Mouse (Mus musculus): ENCODE results near the gene Capn15. TPM values are rescaled to one million over a fixed set of nuclear protein-coding genes. Genes with fewer than 3 reads are reported as not detected.
A peak's percentile ranks its signal among the peaks of the same experiment; 100 is the strongest.

Gene Capn15
- total and polyA plus RNA-seq, 3 experiments: 5.6 to 16.2 TPM; not detected in 1

- DNase-seq (ENCODE audit: low read depth, low spot score): no peak
- TF ChIP-seq MAX (IDR thresholded peaks at IDR 0.05; ENCODE audit: low read length) (no peak), GATA1 (IDR thresholded peaks at IDR 0.05; ENCODE audit: low read depth, low read length) (no peak), USF1 (IDR thresholded peaks at IDR 0.05; ENCODE audit: low read depth, low read length) (no peak)
- H3K27ac ChIP-seq (ENCODE audit: control insufficient read depth, low read depth, low read length): no peak overlapping the region
Observed at GRCm38 (mm10) chr17:25979829-25980738, 5.5 kb downstream of the Capn15 start.

GRCm38 (mm10) chr17:25970954-25971707 is 14.5 kb downstream of the Capn15 start:
- no peak for TF ChIP-seq ZC3H11A (IDR thresholded peaks at IDR 0.05; ENCODE audit: low read depth, low read length)
- TF ChIP-seq ZNF384 (IDR thresholded peaks at IDR 0.05; ENCODE audit: low read depth, low read length): peak; percentile 70
- H3K27me3 ChIP-seq (ENCODE audit: control insufficient read depth in 1 of 2, insufficient read depth in 2 of 2, low read length in 2 of 2): no peaks in the 10 kb centered on the region
- DNase-seq (ENCODE audit: low read depth, low spot score): no peak
- H3K27ac ChIP-seq (ENCODE audit: control insufficient read depth, low read depth, low read length): no peak overlapping the region
- H3K36me3 ChIP-seq (ENCODE audit: control insufficient read depth in 1 of 2, insufficient read depth in 2 of 2, low read length in 2 of 2): no peaks in the 10 kb centered on the region; a peak in 1 of 4 replicates
- H3K9me3 ChIP-seq (replicated peaks; ENCODE audit: insufficient read depth, low read length): no peaks in the 10 kb centered on the region
- H3K9ac ChIP-seq (ENCODE audit: control insufficient read depth, low read depth, low read length, poor library complexity, severe bottlenecking): no peak overlapping the region; the same call in 1 of the 2 replicates
- no peaks in the 10 kb centered on the region; the same call in 1 of the 2 replicates for H3K79me2 ChIP-seq (ENCODE audit: control insufficient read depth, insufficient read depth, low read length, poor library complexity)
- peaks cover 2 to 6% of the 10 kb centered on the region in 2 experiments; a peak in 1 of 4 replicates for H3K4me1 ChIP-seq (ENCODE audit: control insufficient read depth in 1 of 2, insufficient read depth in 2 of 2, low read length in 2 of 2)
- H3K4me3 ChIP-seq (ENCODE audit: control insufficient read depth in 1 of 2, insufficient read depth in 1 of 2, low read depth in 2 of 2, low read length in 2 of 2): no peak overlapping the region

More at GRCm38 (mm10) chr17:25979829-25980738, 5.5 kb downstream of the Capn15 start:
- Histone ChIP-seq H3K4me1 (ENCODE audit: control insufficient read depth in 1 of 2, insufficient read depth in 2 of 2, low read length in 2 of 2) (peaks cover 6 to 16% of the 10 kb centered on the region in 2 experiments; a peak in 3 of 4 replicates), H3K9ac (ENCODE audit: control insufficient read depth, low read depth, low read length, poor library complexity, severe bottlenecking) (no peak overlapping the region), H3K36me3 (ENCODE audit: control insufficient read depth in 1 of 2, insufficient read depth in 2 of 2, low read length in 2 of 2) (peaks cover 0 to 13% of the 10 kb centered on the region in 2 experiments; a peak in 2 of 4 replicates), H3K4me3 (ENCODE audit: control insufficient read depth in 1 of 2, insufficient read depth in 1 of 2, low read depth in 2 of 2, low read length in 2 of 2) (no peak overlapping the region), H3K79me2 (ENCODE audit: control insufficient read depth, insufficient read depth, low read length, poor library complexity) (peaks cover 30% of the 10 kb centered on the region), H3K27me3 (ENCODE audit: control insufficient read depth in 1 of 2, insufficient read depth in 2 of 2, low read length in 2 of 2) (no peaks in the 10 kb centered on the region), H3K9me3 (replicated peaks; ENCODE audit: insufficient read depth, low read length) (no peaks in the 10 kb centered on the region)

- H3K36me3 ChIP-seq (ENCODE audit: control insufficient read depth in 1 of 2, insufficient read depth in 2 of 2, low read length in 2 of 2): no peaks in the 10 kb centered on the region; a peak in 1 of 4 replicates
- no peaks in the 10 kb centered on the region; the same call in 1 of the 2 replicates for H3K79me2 ChIP-seq (ENCODE audit: control insufficient read depth, insufficient read depth, low read length, poor library complexity)
- DNase-seq (ENCODE audit: low read depth, low spot score): no peak
- no peak overlapping the region for H3K27ac ChIP-seq (ENCODE audit: control insufficient read depth, low read depth, low read length)
- H3K9ac ChIP-seq (ENCODE audit: control insufficient read depth, low read depth, low read length, poor library complexity, severe bottlenecking): no peak overlapping the region
- H3K4me3 ChIP-seq (ENCODE audit: control insufficient read depth in 1 of 2, insufficient read depth in 1 of 2, low read depth in 2 of 2, low read length in 2 of 2): no peak overlapping the region
- TF ChIP-seq CTCF (IDR thresholded peaks at IDR 0.05 in 2 of 3, conservative IDR thresholded peaks at IDR 0.05 in 1 of 3; ENCODE audit: control insufficient read depth in 1 of 3, insufficient read depth in 1 of 3, low read depth in 2 of 3, low read length in 3 of 3, poor library complexity in 1 of 3, severe bottlenecking in 1 of 3) (peak in 1 of 3 experiments; percentile 25; a peak in 1 of 6 replicates), ZC3H11A (IDR thresholded peaks at IDR 0.05; ENCODE audit: low read depth, low read length) (no peak), JUND (IDR thresholded peaks at IDR 0.05; ENCODE audit: low read depth, low read length) (no peak)
- H3K4me1 ChIP-seq (ENCODE audit: control insufficient read depth in 1 of 2, insufficient read depth in 2 of 2, low read length in 2 of 2): peaks cover 2 to 6% of the 10 kb centered on the region in 2 experiments; a peak in 1 of 4 replicates
- no peaks in the 10 kb centered on the region for H3K27me3 ChIP-seq (ENCODE audit: control insufficient read depth in 1 of 2, insufficient read depth in 2 of 2, low read length in 2 of 2)
- no peaks in the 10 kb centered on the region for H3K9me3 ChIP-seq (replicated peaks; ENCODE audit: insufficient read depth, low read length)
Observed at GRCm38 (mm10) chr17:25970448-25970847, 15.1 kb downstream of the Capn15 start.

Data from MEL (cell line).